Mouse (Mus musculus): ENCODE data around the gene Gm10061.
"Not testable (repeated sequence)": the region's sequence is repeated elsewhere in the genome, so short reads cannot be mapped to it uniquely, and the experiment has no call there.

The Gm10061 gene

DNA sequence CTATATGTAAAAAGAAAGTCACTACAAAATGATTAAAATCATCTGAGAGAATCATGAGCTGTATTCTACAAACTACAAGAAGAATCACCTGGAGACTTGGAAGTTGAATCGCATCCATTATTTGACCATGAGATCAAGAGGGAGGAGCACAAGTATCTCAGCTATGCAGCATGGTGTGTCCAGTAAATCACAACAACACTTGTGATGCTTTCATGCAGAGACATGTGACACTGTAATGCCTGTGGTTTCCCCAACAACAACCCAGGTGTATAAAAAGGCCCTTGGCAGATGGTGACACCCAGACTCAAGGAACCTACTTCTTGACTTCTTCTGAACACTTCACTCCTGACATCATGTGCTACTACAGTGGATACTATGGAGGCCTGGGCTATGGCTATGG, at the start of gene Gm10061:
Gm10061 (plus strand) TSS at position 301 of the 400 bp plus-strand sequence.
- DNase-seq (ENCODE audit: low spot score) = no peak

GRCm38 (mm10) chr16:89140551-89140950, 10.3 kb upstream of the Gm10061 start, which contains the start of gene Gm6358:
Gene Gm6358 (plus strand): TSS chr16:89140851.
- no peak for DNase-seq (ENCODE audit: low spot score)

DNA sequence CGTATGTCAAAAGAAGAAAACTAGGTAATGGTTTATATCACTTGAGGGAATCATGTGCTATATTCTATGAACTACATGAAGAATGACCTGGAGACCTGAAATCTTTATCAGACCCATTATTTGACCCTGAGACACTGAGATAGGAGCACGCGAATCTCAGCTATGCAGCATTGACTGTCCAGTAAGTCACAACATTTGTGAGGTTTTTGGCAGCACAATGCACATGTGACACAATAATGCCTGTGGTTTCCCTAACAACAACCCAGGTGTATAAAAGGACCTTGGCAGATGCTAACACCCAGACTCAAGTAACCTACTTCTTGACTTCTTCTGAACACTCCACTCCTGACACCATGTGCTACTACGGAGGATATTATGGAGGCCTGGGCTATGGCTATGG, 6.8 kb downstream of the Gm10061 start, which contains the start of gene Gm9789:
Gm9789 (plus strand) TSS at position 301 of the 400 bp plus-strand sequence.
- no peak for DNase-seq (ENCODE audit: low spot score)

- not testable (repeated sequence) for DNase-seq (ENCODE audit: low spot score)
These were observed 18.3 kb downstream of the Gm10061 start, which contains the start of gene Gm7735 for GRCm38 (mm10) chr16:89169190-89169589. Gene Gm7735 (plus strand): TSS chr16:89169490.

DNA sequence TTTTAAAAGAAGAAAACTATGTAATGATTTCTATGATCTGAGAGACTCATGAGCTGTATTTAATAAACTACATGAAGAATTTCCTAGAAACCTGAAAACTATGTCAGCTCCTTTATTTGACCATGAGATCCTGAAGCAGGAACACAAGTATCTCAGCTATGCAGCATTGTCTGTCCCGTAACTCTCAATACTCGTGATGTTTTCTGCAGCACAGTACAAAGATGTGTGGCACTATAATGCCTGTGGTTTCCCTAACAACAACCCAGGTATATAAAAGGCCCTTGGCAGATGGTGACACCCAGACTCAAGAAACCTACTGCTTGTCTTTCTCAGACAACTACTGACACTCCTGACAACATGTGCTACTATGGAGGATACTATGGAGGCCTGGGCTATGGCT, 23.5 kb downstream of the Gm10061 start, which contains the start of gene 1110057P08Rik:
1110057P08Rik (plus strand) TSS at position 301 of the 400 bp plus-strand sequence.
- DNase-seq (ENCODE audit: low spot score) = no peak

GRCm38 (mm10) chr16:89188621-89189020, 37.7 kb downstream of the Gm10061 start:
- DNase-seq (ENCODE audit: low spot score) = no peak

All from adipocyte (in vitro differentiated cells).